18 mouse cellular contexts compared by ENCODE assay signal in the genomic region with DNA sequence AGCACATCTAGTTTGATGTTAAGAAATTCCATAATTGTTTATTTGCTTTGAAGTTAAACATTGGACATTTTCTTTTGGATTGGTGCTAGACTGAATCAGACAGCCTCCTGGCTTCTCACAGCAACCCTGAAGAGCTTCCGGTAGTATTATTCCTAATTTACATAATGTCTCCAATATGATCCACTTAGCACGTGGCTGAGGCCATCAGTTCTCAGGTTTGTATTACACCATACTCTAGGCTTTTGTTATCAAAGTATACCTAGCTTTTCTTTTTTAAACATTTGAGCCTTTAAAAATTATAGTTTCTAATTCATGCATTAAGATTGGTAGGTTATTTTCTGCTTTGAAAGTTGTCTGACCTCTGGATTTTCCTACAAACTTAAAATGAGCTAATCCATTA. TPM values are rescaled to one million over a fixed set of nuclear protein-coding genes. Genes with fewer than 3 reads are reported as not detected.
DNase-seq lines count a peak whose midpoint lies in the region; ATAC-seq and TF ChIP-seq lines count a peak whose summit lies in the region.
"Had no signal": no experiment of that assay in that cellular context is flagged by ENCODE, and none has a peak within 500 bp of the region (broad histone marks: within the 10 kb centered on the region; RNA-seq: fewer than 3 reads in every experiment).

No protein-coding gene starts in this region.

- no peaks in the 10 kb centered on the region for H3K9me3 ChIP-seq in heart, embryonic 13.5 days
- H3K9me3 ChIP-seq in lung, postnatal 0 days (ENCODE audit: low read length) = no peaks in the 10 kb centered on the region
- no peaks in the 10 kb centered on the region for H3K9me3 ChIP-seq in intestine, embryonic 16.5 days (ENCODE audit: control insufficient read depth, low read length)
- H3K9me3 ChIP-seq in stomach, postnatal 0 days (ENCODE audit: control insufficient read depth, low read length) = no peaks in the 10 kb centered on the region
- no peaks in the 10 kb centered on the region for H3K9me3 ChIP-seq in hindbrain, embryonic 10.5 days
- H3K9me3 ChIP-seq: hindbrain, embryonic 15.5 days had no signal

- H3K4me3 ChIP-seq in heart, embryonic 13.5 days = peak overlapping the region; percentile 16; the same call in 1 of the 2 replicates
- no peak overlapping the region for H3K4me3 ChIP-seq in lung, postnatal 0 days (ENCODE audit: low read depth, low read length)
- H3K4me3 ChIP-seq in intestine, embryonic 16.5 days (ENCODE audit: low read length) = no peak overlapping the region; the same call in 1 of the 2 replicates
- no peak overlapping the region for H3K4me3 ChIP-seq in stomach, postnatal 0 days (ENCODE audit: low read depth, low read length)
- H3K4me3 ChIP-seq in hindbrain, embryonic 10.5 days = no peak overlapping the region
- H3K4me3 ChIP-seq: erythroblast, embryonic 14.5 days; hindbrain, embryonic 15.5 days had no signal

- no peak for TF ChIP-seq EP300 in lung, postnatal 0 days (IDR thresholded peaks at IDR 0.05)
- TF ChIP-seq EP300 in stomach, postnatal 0 days (optimal IDR thresholded peaks at IDR 0.05) = no peak

- peaks cover 26% of the 10 kb centered on the region for H3K4me1 ChIP-seq in heart, embryonic 13.5 days
- H3K4me1 ChIP-seq in lung, postnatal 0 days (ENCODE audit: insufficient read depth, low read depth, low read length) = no peaks in the 10 kb centered on the region
- 0 out of 2 replicates have a peak, but pooled peaks cover 2% of the 10 kb centered on the region for H3K4me1 ChIP-seq in intestine, embryonic 16.5 days (ENCODE audit: control insufficient read depth, insufficient read depth, low read length)
- no peaks in the 10 kb centered on the region for H3K4me1 ChIP-seq in stomach, postnatal 0 days (replicated peaks; ENCODE audit: control insufficient read depth, insufficient read depth)
- H3K4me1 ChIP-seq in hindbrain, embryonic 10.5 days (replicated peaks) = no peaks in the 10 kb centered on the region
- H3K4me1 ChIP-seq: hindbrain, embryonic 15.5 days had no signal

- no peak for ATAC-seq in heart, embryonic 13.5 days (ENCODE audit: extremely low read depth, insufficient number of reproducible peaks, low FRiP score, low TSS enrichment)
- no peak for ATAC-seq in lung, postnatal 0 days
- ATAC-seq in intestine, embryonic 16.5 days = no peak
- ATAC-seq in stomach, postnatal 0 days (ENCODE audit: low FRiP score, low TSS enrichment) = no peak

- no peak for DNase-seq in heart, adult 18-20 months
- DNase-seq in lung, postnatal 0 days (ENCODE audit: low spot score) = peak; percentile 8
- DNase-seq in lung, postnatal 36 days = no peak
- DNase-seq in stomach, postnatal 0 days (ENCODE audit: low spot score) = no peak
- DNase-seq in layer of hippocampus, adult 11-12 months (ENCODE audit: low spot score) = no peak
- DNase-seq in hindbrain, embryonic 10.5 days (ENCODE audit: low spot score) = no peak
- DNase-seq: right cerebral cortex, postnatal 4 days had no signal

- H3K9ac ChIP-seq in heart, embryonic 13.5 days = no peak overlapping the region
- no peak overlapping the region for H3K9ac ChIP-seq in lung, postnatal 0 days (replicated peaks; ENCODE audit: low read depth)
- no peak overlapping the region for H3K9ac ChIP-seq in intestine, embryonic 16.5 days (ENCODE audit: low read depth, low read length)
- no peak overlapping the region for H3K9ac ChIP-seq in stomach, postnatal 0 days (ENCODE audit: low read length)
- H3K9ac ChIP-seq: hindbrain, embryonic 15.5 days had no signal

- H3K27ac ChIP-seq in heart, embryonic 13.5 days (replicated peaks) = peak overlapping the region; percentile 85
- no peak overlapping the region for H3K27ac ChIP-seq in lung, postnatal 0 days (ENCODE audit: low read length)
- no peak overlapping the region for H3K27ac ChIP-seq in intestine, embryonic 16.5 days (ENCODE audit: low read length)
- H3K27ac ChIP-seq in stomach, postnatal 0 days (replicated peaks) = no peak overlapping the region
- no peak overlapping the region for H3K27ac ChIP-seq in hindbrain, embryonic 10.5 days
- H3K27ac ChIP-seq: hindbrain, embryonic 15.5 days had no signal

- WGBS in heart, embryonic 13.5 days = 31% methylated on average over 2 of the region's 2 CpGs
- 28% methylated on average over 2 of the region's 2 CpGs for WGBS in lung, postnatal 0 days
- WGBS in intestine, embryonic 16.5 days = 38% methylated on average over 2 of the region's 2 CpGs
- WGBS in stomach, postnatal 0 days = 25% methylated on average over 2 of the region's 2 CpGs
- 82% methylated on average over 2 of the region's 2 CpGs for WGBS in hindbrain, embryonic 10.5 days

- no peaks in the 10 kb centered on the region for H3K36me3 ChIP-seq in heart, embryonic 13.5 days
- no peaks in the 10 kb centered on the region for H3K36me3 ChIP-seq in lung, postnatal 0 days (ENCODE audit: insufficient read depth, low read length)
- no peaks in the 10 kb centered on the region for H3K36me3 ChIP-seq in intestine, embryonic 16.5 days (ENCODE audit: control insufficient read depth, insufficient read depth, low read length)
- no peaks in the 10 kb centered on the region for H3K36me3 ChIP-seq in stomach, postnatal 0 days (ENCODE audit: control insufficient read depth, insufficient read depth, low read length)
- H3K36me3 ChIP-seq in hindbrain, embryonic 10.5 days = no peaks in the 10 kb centered on the region
- H3K36me3 ChIP-seq: hindbrain, embryonic 15.5 days had no signal

- no peak for TF ChIP-seq CTCF in lung, postnatal 0 days (IDR thresholded peaks at IDR 0.05)
- no peak for TF ChIP-seq CTCF in stomach, postnatal 0 days (IDR thresholded peaks at IDR 0.05; ENCODE audit: low read depth)

- H3K4me2 ChIP-seq in heart, embryonic 13.5 days = peak overlapping the region; percentile 59
- H3K4me2 ChIP-seq in lung, postnatal 0 days (replicated peaks; ENCODE audit: low read depth, low read length) = peak overlapping the region; percentile 41
- H3K4me2 ChIP-seq in intestine, embryonic 16.5 days (ENCODE audit: low read depth, low read length) = 0 out of 2 replicates have a peak overlapping the region, but pooled peaks have one; percentile 33
- peak overlapping the region; percentile 35 for H3K4me2 ChIP-seq in stomach, postnatal 0 days (replicated peaks; ENCODE audit: low read depth)
- H3K4me2 ChIP-seq: hindbrain, embryonic 15.5 days had no signal

- no peaks in the 10 kb centered on the region for H3K27me3 ChIP-seq in heart, embryonic 13.5 days (replicated peaks)
- no peaks in the 10 kb centered on the region for H3K27me3 ChIP-seq in lung, postnatal 0 days (replicated peaks; ENCODE audit: insufficient read depth, low read length)
- no peaks in the 10 kb centered on the region for H3K27me3 ChIP-seq in intestine, embryonic 16.5 days (replicated peaks; ENCODE audit: control insufficient read depth, insufficient read depth, low read length)
- no peaks in the 10 kb centered on the region for H3K27me3 ChIP-seq in stomach, postnatal 0 days (ENCODE audit: control insufficient read depth, insufficient read depth, low read length)
- no peaks in the 10 kb centered on the region for H3K27me3 ChIP-seq in hindbrain, embryonic 10.5 days (ENCODE audit: insufficient read depth, poor library complexity, severe bottlenecking)
- H3K27me3 ChIP-seq: hindbrain, embryonic 15.5 days had no signal

RNA-seq across cellular contexts. Expression of a gene that starts 7.3 kb away (rescaled TPM):
- polyA plus RNA-seq in heart, embryonic 13.5 days (2015; fragmentation: Nextera tagmentation; extraction: Ambion mirVana) = not detected in 2 replicates
- total RNA-seq in heart, adult 18-20 months (2021) = not detected
- polyA plus RNA-seq in lung, postnatal 0 days (2015; fragmentation: Nextera tagmentation; extraction: Ambion mirVana) = not detected in 2 replicates
- polyA plus RNA-seq in intestine, embryonic 16.5 days (2015; fragmentation: Nextera tagmentation; extraction: Ambion mirVana) = not detected in 2 replicates
- polyA plus RNA-seq in stomach, postnatal 0 days (2015; fragmentation: Nextera tagmentation; extraction: Ambion mirVana) = not detected in 2 replicates
- polyA plus RNA-seq in hindbrain, embryonic 10.5 days (2016; fragmentation: Nextera tagmentation; extraction: Ambion mirVana) = not detected in 2 replicates
- total RNA-seq: adrenal gland, postnatal 14 days; left cerebral cortex, postnatal 36 days; monocyte, adult 5-6 weeks had no signal
- polyA plus RNA-seq: cortical plate, adult 2 months; erythroblast, embryonic 14.5 days; hindbrain, embryonic 15.5 days; large intestine, adult 2 months; stomach, embryonic 14.5 days; urinary bladder, adult 2 months had no signal

RNA-seq across cellular contexts. Expression of a gene that starts 42.8 kb away (rescaled TPM):
- not detected in 2 replicates for polyA plus RNA-seq in heart, embryonic 13.5 days (2015; fragmentation: Nextera tagmentation; extraction: Ambion mirVana)
- not detected for total RNA-seq in heart, adult 18-20 months (2021)
- polyA plus RNA-seq in lung, postnatal 0 days (2015; fragmentation: Nextera tagmentation; extraction: Ambion mirVana) = not detected in 2 replicates
- polyA plus RNA-seq in intestine, embryonic 16.5 days (2015; fragmentation: Nextera tagmentation; extraction: Ambion mirVana) = not detected in 2 replicates
- not detected in 2 replicates for polyA plus RNA-seq in stomach, postnatal 0 days (2015; fragmentation: Nextera tagmentation; extraction: Ambion mirVana)
- not detected in 2 replicates for polyA plus RNA-seq in hindbrain, embryonic 10.5 days (2016; fragmentation: Nextera tagmentation; extraction: Ambion mirVana)
- total RNA-seq: adrenal gland, postnatal 14 days; left cerebral cortex, postnatal 36 days; monocyte, adult 5-6 weeks had no signal
- polyA plus RNA-seq: cortical plate, adult 2 months; erythroblast, embryonic 14.5 days; hindbrain, embryonic 15.5 days; large intestine, adult 2 months; stomach, embryonic 14.5 days; urinary bladder, adult 2 months had no signal

RNA-seq across cellular contexts. Expression of a gene that starts 56.3 kb away (rescaled TPM):
- polyA plus RNA-seq in heart, embryonic 13.5 days (2015; fragmentation: Nextera tagmentation; extraction: Ambion mirVana) = not detected in 2 replicates
- not detected for total RNA-seq in heart, adult 18-20 months (2021)
- not detected in 2 replicates for polyA plus RNA-seq in lung, postnatal 0 days (2015; fragmentation: Nextera tagmentation; extraction: Ambion mirVana)
- polyA plus RNA-seq in intestine, embryonic 16.5 days (2015; fragmentation: Nextera tagmentation; extraction: Ambion mirVana) = not detected in 2 replicates
- not detected in 2 replicates for polyA plus RNA-seq in stomach, postnatal 0 days (2015; fragmentation: Nextera tagmentation; extraction: Ambion mirVana)
- not detected in 2 replicates for polyA plus RNA-seq in hindbrain, embryonic 10.5 days (2016; fragmentation: Nextera tagmentation; extraction: Ambion mirVana)
- total RNA-seq: adrenal gland, postnatal 14 days; left cerebral cortex, postnatal 36 days; monocyte, adult 5-6 weeks had no signal
- polyA plus RNA-seq: cortical plate, adult 2 months; erythroblast, embryonic 14.5 days; hindbrain, embryonic 15.5 days; large intestine, adult 2 months; stomach, embryonic 14.5 days; urinary bladder, adult 2 months had no signal
